Mouse (Mus musculus): Measurements from ENCODE around the gene Islr2. TPM values are rescaled to one million over a fixed set of nuclear protein-coding genes. Genes with fewer than 3 reads are reported as not detected.

Gene Islr2
- polyA plus RNA-seq, 2 experiments, result 0.03 TPM; not detected in 1

- Histone ChIP-seq H3K27ac (no peak overlapping the region), H3K27me3 (ENCODE audit: control insufficient read depth, insufficient read depth, low read length) (no peaks in the 10 kb centered on the region), H3K4me3 (ENCODE audit: insufficient read depth in 1 of 2, low read depth in 2 of 2, low read length in 2 of 2) (no peak overlapping the region), H3K4me1 (replicated peaks; ENCODE audit: control insufficient read depth in 2 of 2, insufficient read depth in 2 of 2, low read length in 1 of 2) (no peaks in the 10 kb centered on the region), H3K9ac (replicated peaks) (no peak overlapping the region), H3K4me2 (ENCODE audit: low read depth) (no peak overlapping the region), H3K9me3 (ENCODE audit: control insufficient read depth, low read length) (no peaks in the 10 kb centered on the region), H3K36me3 (replicated peaks; ENCODE audit: control insufficient read depth, insufficient read depth, low read depth) (no peaks in the 10 kb centered on the region)
- TF ChIP-seq CTCF (IDR thresholded peaks at IDR 0.05; ENCODE audit: low read depth), result no peak
- no peak for TF ChIP-seq EP300 (IDR thresholded peaks at IDR 0.05; ENCODE audit: low read depth)
- 67% methylated on average over 3 of the region's 3 CpGs for WGBS (ENCODE audit: insufficient replicate concordance)
- no peak for ATAC-seq (ENCODE audit: insufficient read depth)
- DNase-seq (ENCODE audit: low read depth in 3 of 3, low spot score in 3 of 3), result no peak
Observed at GRCm38 (mm10) chr9:58153095-58153494, 51.0 kb downstream of the Islr2 start.

GRCm38 (mm10) chr9:58150733-58151361 is 53.3 kb downstream of the Islr2 start:
- 47% methylated on average over 4 of the region's 4 CpGs for WGBS (ENCODE audit: insufficient replicate concordance)

GRCm38 (mm10) chr9:58148806-58149205 is 55.3 kb downstream of the Islr2 start:
- no peak for DNase-seq (ENCODE audit: low read depth in 3 of 3, low spot score in 3 of 3)
- Histone ChIP-seq H3K4me3 (ENCODE audit: insufficient read depth in 1 of 2, low read depth in 2 of 2, low read length in 2 of 2) (no peak overlapping the region), H3K4me2 (ENCODE audit: low read depth) (no peak overlapping the region), H3K9me3 (ENCODE audit: control insufficient read depth, low read length) (no peaks in the 10 kb centered on the region), H3K36me3 (replicated peaks; ENCODE audit: control insufficient read depth, insufficient read depth, low read depth) (no peaks in the 10 kb centered on the region), H3K27me3 (ENCODE audit: control insufficient read depth, insufficient read depth, low read length) (no peaks in the 10 kb centered on the region), H3K9ac (replicated peaks) (no peak overlapping the region), H3K4me1 (replicated peaks; ENCODE audit: control insufficient read depth in 2 of 2, insufficient read depth in 2 of 2, low read length in 1 of 2) (no peaks in the 10 kb centered on the region), H3K27ac (no peak overlapping the region)
- TF ChIP-seq EP300 (IDR thresholded peaks at IDR 0.05; ENCODE audit: low read depth), result no peak
- TF ChIP-seq CTCF (IDR thresholded peaks at IDR 0.05; ENCODE audit: low read depth), result no peak
- ATAC-seq (ENCODE audit: insufficient read depth), result no peak
- 16% methylated on average over 2 of the region's 2 CpGs for WGBS (ENCODE audit: insufficient replicate concordance)

More at GRCm38 (mm10) chr9:58150733-58151361, 53.3 kb downstream of the Islr2 start:
- no peaks in the 10 kb centered on the region for H3K9me3 ChIP-seq (ENCODE audit: control insufficient read depth, low read length)
- ATAC-seq (ENCODE audit: insufficient read depth) (no peak), DNase-seq (ENCODE audit: low read depth in 3 of 3, low spot score in 3 of 3) (no peak)
- no peaks in the 10 kb centered on the region for H3K27me3 ChIP-seq (ENCODE audit: control insufficient read depth, insufficient read depth, low read length)
- H3K36me3 ChIP-seq (replicated peaks; ENCODE audit: control insufficient read depth, insufficient read depth, low read depth), result no peaks in the 10 kb centered on the region
- no peak overlapping the region for H3K9ac ChIP-seq (replicated peaks)
- H3K4me1 ChIP-seq (replicated peaks; ENCODE audit: control insufficient read depth in 2 of 2, insufficient read depth in 2 of 2, low read length in 1 of 2), result no peaks in the 10 kb centered on the region
- no peak overlapping the region for H3K4me3 ChIP-seq (ENCODE audit: insufficient read depth in 1 of 2, low read depth in 2 of 2, low read length in 2 of 2)
- no peak for TF ChIP-seq EP300 (IDR thresholded peaks at IDR 0.05; ENCODE audit: low read depth)
- TF ChIP-seq CTCF (IDR thresholded peaks at IDR 0.05; ENCODE audit: low read depth), result no peak
- no peak overlapping the region for H3K4me2 ChIP-seq (ENCODE audit: low read depth)
- no peak overlapping the region for H3K27ac ChIP-seq

Small RNA genes lying within 50 kb of the gene (microRNA-seq; reads per million reads assigned to microRNA genes)
- not detected for gene Mir6385

Other genes with a start within 250 kb of the Islr2 start
- 0.32 and 0.37 TPM in 2 replicates for gene Cyp11a1, start 197.9 kb downstream of the Islr2 start, polyA plus RNA-seq (2012; rRNA removed)
- gene Cyp11a1, start 197.9 kb downstream of the Islr2 start, polyA plus RNA-seq (2014; fragmentation: Nextera tagmentation; extraction: Ambion mirVana), result 0.49 and 0.55 TPM in 2 replicates
- gene Stra6, start 140.5 kb downstream of the Islr2 start, polyA plus RNA-seq (2012; rRNA removed), result 0.07 TPM in 1 of 2 replicates, not detected in the other
- gene Stra6, start 140.5 kb downstream of the Islr2 start, polyA plus RNA-seq (2014; fragmentation: Nextera tagmentation; extraction: Ambion mirVana), result not detected in 2 replicates
- gene Ccdc33, start 85.5 kb downstream of the Islr2 start, polyA plus RNA-seq (2012; rRNA removed), result not detected in 2 replicates
- not detected in 2 replicates for gene Ccdc33, start 85.5 kb downstream of the Islr2 start, polyA plus RNA-seq (2014; fragmentation: Nextera tagmentation; extraction: Ambion mirVana)
- gene Islr, start within 50 bp of the Islr2 start, polyA plus RNA-seq (2012; rRNA removed), result 3.3 and 3.6 TPM in 2 replicates
- gene Islr, start within 50 bp of the Islr2 start, polyA plus RNA-seq (2014; fragmentation: Nextera tagmentation; extraction: Ambion mirVana), result 1.1 and 1.7 TPM in 2 replicates
- gene Pml, start 45.5 kb upstream of the Islr2 start, polyA plus RNA-seq (2012; rRNA removed), result 16.7 and 17.6 TPM in 2 replicates
- gene Pml, start 45.5 kb upstream of the Islr2 start, polyA plus RNA-seq (2014; fragmentation: Nextera tagmentation; extraction: Ambion mirVana), result 17.1 and 19.3 TPM in 2 replicates
- gene Stoml1, start 48.8 kb upstream of the Islr2 start, polyA plus RNA-seq (2012; rRNA removed), result 4.1 and 4.8 TPM in 2 replicates
- gene Stoml1, start 48.8 kb upstream of the Islr2 start, polyA plus RNA-seq (2014; fragmentation: Nextera tagmentation; extraction: Ambion mirVana), result 2.5 and 3.8 TPM in 2 replicates
- 0.89 and 1.2 TPM in 2 replicates for gene Loxl1, start 108.9 kb upstream of the Islr2 start, polyA plus RNA-seq (2012; rRNA removed)
- 0.80 and 1.1 TPM in 2 replicates for gene Loxl1, start 108.9 kb upstream of the Islr2 start, polyA plus RNA-seq (2014; fragmentation: Nextera tagmentation; extraction: Ambion mirVana)
- gene Tbc1d21, start 166.1 kb upstream of the Islr2 start, polyA plus RNA-seq (2012; rRNA removed), result not detected in 2 replicates
- not detected in 2 replicates for gene Tbc1d21, start 166.1 kb upstream of the Islr2 start, polyA plus RNA-seq (2014; fragmentation: Nextera tagmentation; extraction: Ambion mirVana)